Mouse (Mus musculus): ENCODE data around the gene D630039A03Rik. TPM values are rescaled to one million over a fixed set of nuclear protein-coding genes. Genes with fewer than 3 reads are reported as not detected.

The D630039A03Rik gene
- polyA plus RNA-seq (2012; rRNA removed) (0.33 and 0.36 TPM in 2 replicates), polyA plus RNA-seq (2014; fragmentation: Nextera tagmentation; extraction: Ambion mirVana) (0.11 and 0.17 TPM in 2 replicates)

DNA sequence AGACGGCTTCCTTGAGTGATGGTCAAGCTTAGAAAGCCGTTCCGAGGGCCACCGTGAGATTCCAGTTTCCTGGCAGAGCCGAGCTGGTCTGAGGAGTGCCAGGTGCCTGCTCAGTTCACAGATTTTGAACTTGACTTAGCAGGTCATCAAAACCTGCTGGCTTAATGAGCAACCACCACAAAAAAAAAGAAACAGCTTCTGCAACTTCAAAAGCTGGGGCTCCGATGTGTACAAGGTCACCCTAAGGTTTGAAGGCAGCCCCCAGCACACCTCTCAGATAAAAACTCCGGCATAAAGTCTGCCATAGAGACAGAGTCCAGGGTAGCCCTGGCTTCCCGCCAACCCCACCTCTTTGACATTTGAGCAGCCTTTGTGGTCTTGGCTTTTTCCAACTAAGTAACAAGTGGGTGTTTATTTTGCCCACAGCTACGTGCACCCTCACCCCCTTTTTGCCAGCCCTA lies at the start of gene D630039A03Rik:
Gene D630039A03Rik (minus strand): TSS at position 97 of the 461 bp plus-strand sequence.
- Histone ChIP-seq H3K4me3 (replicated peaks; ENCODE audit: low read length) (no peak within 1 kb of the TSS), H3K27me3 (ENCODE audit: control insufficient read depth, insufficient read depth, low read length) (no peaks in the 10 kb centered on the region; the same call in 1 of the 2 replicates), H3K27ac (replicated peaks; ENCODE audit: low read depth, low read length) (no peak within 1 kb of the TSS), H3K36me3 (ENCODE audit: control insufficient read depth, insufficient read depth, low read length) (no peaks in the 10 kb centered on the region), H3K4me2 (replicated peaks; ENCODE audit: low read depth, low read length, severe bottlenecking) (peak within 1 kb of the TSS; percentile 31), H3K9me3 (ENCODE audit: control insufficient read depth, low read length) (no peaks in the 10 kb centered on the region), H3K4me1 (ENCODE audit: control insufficient read depth, insufficient read depth, low read length) (peaks cover 31% of the 10 kb centered on the region), H3K9ac (ENCODE audit: low read depth, low read length, severe bottlenecking) (no peak within 1 kb of the TSS; the same call in 1 of the 2 replicates)
- DNase-seq (ENCODE audit: low spot score) = no peak
- 10% methylated on average over 9 of the region's 9 CpGs for WGBS
- TF ChIP-seq POLR2A (IDR thresholded peaks at IDR 0.05; ENCODE audit: borderline replicate concordance, extremely low read depth, insufficient read depth, insufficient read length) = no peak
- no peak for ATAC-seq (ENCODE audit: low FRiP score, low read depth)

GRCm38 (mm10) chr4:57965516-57965915 lies 49.4 kb upstream of the D630039A03Rik start:
- DNase-seq (ENCODE audit: low spot score) (no peak), ATAC-seq (ENCODE audit: low FRiP score, low read depth) (no peak)
- H3K36me3 ChIP-seq (ENCODE audit: control insufficient read depth, insufficient read depth, low read length) = no peaks in the 10 kb centered on the region
- WGBS = 96% methylated on average over 4 of the region's 4 CpGs
- no peak overlapping the region for H3K27ac ChIP-seq (replicated peaks; ENCODE audit: low read depth, low read length)
- H3K27me3 ChIP-seq (ENCODE audit: control insufficient read depth, insufficient read depth, low read length) = no peaks in the 10 kb centered on the region
- no peak overlapping the region for H3K9ac ChIP-seq (ENCODE audit: low read depth, low read length, severe bottlenecking)
- TF ChIP-seq POLR2A (IDR thresholded peaks at IDR 0.05; ENCODE audit: borderline replicate concordance, extremely low read depth, insufficient read depth, insufficient read length) = no peak
- no peaks in the 10 kb centered on the region for H3K4me1 ChIP-seq (ENCODE audit: control insufficient read depth, insufficient read depth, low read length)
- H3K9me3 ChIP-seq (ENCODE audit: control insufficient read depth, low read length) = no peaks in the 10 kb centered on the region
- no peak overlapping the region for H3K4me2 ChIP-seq (replicated peaks; ENCODE audit: low read depth, low read length, severe bottlenecking)
- H3K4me3 ChIP-seq (replicated peaks; ENCODE audit: low read length) = no peak overlapping the region

GRCm38 (mm10) chr4:57964143-57964542 lies 48.0 kb upstream of the D630039A03Rik start:
- no peak for DNase-seq (ENCODE audit: low spot score)
- WGBS = 73% methylated on average over 1 of the region's 1 CpGs
- TF ChIP-seq POLR2A (IDR thresholded peaks at IDR 0.05; ENCODE audit: borderline replicate concordance, extremely low read depth, insufficient read depth, insufficient read length) = no peak
- H3K27me3 ChIP-seq (ENCODE audit: control insufficient read depth, insufficient read depth, low read length) = no peaks in the 10 kb centered on the region
- no peak overlapping the region for H3K9ac ChIP-seq (ENCODE audit: low read depth, low read length, severe bottlenecking)
- no peak for ATAC-seq (ENCODE audit: low FRiP score, low read depth)
- no peak overlapping the region for H3K4me2 ChIP-seq (replicated peaks; ENCODE audit: low read depth, low read length, severe bottlenecking)
- H3K27ac ChIP-seq (replicated peaks; ENCODE audit: low read depth, low read length) = no peak overlapping the region
- H3K4me3 ChIP-seq (replicated peaks; ENCODE audit: low read length) = no peak overlapping the region
- H3K36me3 ChIP-seq (ENCODE audit: control insufficient read depth, insufficient read depth, low read length) = no peaks in the 10 kb centered on the region
- no peaks in the 10 kb centered on the region for H3K4me1 ChIP-seq (ENCODE audit: control insufficient read depth, insufficient read depth, low read length)
- no peaks in the 10 kb centered on the region for H3K9me3 ChIP-seq (ENCODE audit: control insufficient read depth, low read length)

DNA sequence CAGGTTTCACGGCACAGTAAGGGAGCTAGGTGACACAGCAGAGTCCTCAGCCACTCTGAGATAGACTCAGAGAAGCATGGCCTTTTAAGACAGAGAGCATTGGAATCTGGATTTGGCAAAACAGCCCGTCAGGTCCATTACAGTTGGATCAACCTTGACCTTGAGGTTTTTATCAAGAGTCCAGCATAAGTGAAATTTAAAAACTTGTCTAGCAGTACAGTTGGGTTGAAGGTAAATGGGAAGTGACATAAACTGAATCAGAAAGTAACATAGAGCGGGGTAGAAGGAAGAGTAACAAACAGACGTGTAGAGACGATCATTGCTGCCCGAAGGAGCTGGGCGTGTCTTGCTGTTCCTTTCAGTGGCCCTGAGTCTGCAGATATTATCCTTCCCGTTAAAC lies 43.0 kb upstream of the D630039A03Rik start:
- ATAC-seq (ENCODE audit: low FRiP score, low read depth) = no peak
- Histone ChIP-seq H3K9ac (ENCODE audit: low read depth, low read length, severe bottlenecking) (no peak overlapping the region), H3K36me3 (ENCODE audit: control insufficient read depth, insufficient read depth, low read length) (no peaks in the 10 kb centered on the region), H3K27ac (replicated peaks; ENCODE audit: low read depth, low read length) (no peak overlapping the region), H3K4me1 (ENCODE audit: control insufficient read depth, insufficient read depth, low read length) (peaks cover 20% of the 10 kb centered on the region), H3K4me3 (replicated peaks; ENCODE audit: low read length) (no peak overlapping the region), H3K9me3 (ENCODE audit: control insufficient read depth, low read length) (no peaks in the 10 kb centered on the region), H3K27me3 (ENCODE audit: control insufficient read depth, insufficient read depth, low read length) (no peaks in the 10 kb centered on the region), H3K4me2 (replicated peaks; ENCODE audit: low read depth, low read length, severe bottlenecking) (no peak overlapping the region)
- DNase-seq (ENCODE audit: low spot score) = no peak
- 84% methylated on average over 8 of the region's 8 CpGs for WGBS
- TF ChIP-seq POLR2A (IDR thresholded peaks at IDR 0.05; ENCODE audit: borderline replicate concordance, extremely low read depth, insufficient read depth, insufficient read length) = no peak

- Histone ChIP-seq H3K27ac (replicated peaks; ENCODE audit: low read depth, low read length) (no peak overlapping the region), H3K4me3 (replicated peaks; ENCODE audit: low read length) (no peak overlapping the region), H3K4me1 (ENCODE audit: control insufficient read depth, insufficient read depth, low read length) (peaks cover 23% of the 10 kb centered on the region), H3K9me3 (ENCODE audit: control insufficient read depth, low read length) (no peaks in the 10 kb centered on the region), H3K36me3 (ENCODE audit: control insufficient read depth, insufficient read depth, low read length) (no peaks in the 10 kb centered on the region), H3K27me3 (ENCODE audit: control insufficient read depth, insufficient read depth, low read length) (no peaks in the 10 kb centered on the region), H3K4me2 (replicated peaks; ENCODE audit: low read depth, low read length, severe bottlenecking) (no peak overlapping the region), H3K9ac (ENCODE audit: low read depth, low read length, severe bottlenecking) (no peak overlapping the region)
- DNase-seq (ENCODE audit: low spot score) (peak; percentile 16), ATAC-seq (ENCODE audit: low FRiP score, low read depth) (no peak)
- no peak for TF ChIP-seq POLR2A (IDR thresholded peaks at IDR 0.05; ENCODE audit: borderline replicate concordance, extremely low read depth, insufficient read depth, insufficient read length)
- 40% methylated on average over 9 of the region's 9 CpGs for WGBS
These were observed 42.0 kb upstream of the D630039A03Rik start for GRCm38 (mm10) chr4:57958098-57958497.

All from limb, embryonic 14.5 days (tissue).